Mouse (Mus musculus): Measurements from ENCODE around the gene Gpr174. TPM values are rescaled to one million over a fixed set of nuclear protein-coding genes. Genes with fewer than 3 reads are reported as not detected.

Gpr174 gene
- polyA plus RNA-seq (2014; fragmentation: Illumina TruSeq; extraction: RNeasy Lipid Tissue Mini Kit (QIAGEN cat#74804); ENCODE audit: low read depth, low replicate concordance): not detected

GRCm38 (mm10) chrX:107255486-107256227 lies at the start of gene Gpr174:
Gene Gpr174, plus strand, starts transcription at chrX:107255878.

Other genes with a start within 250 kb of the Gpr174 start
- gene P2ry10, start 167.4 kb upstream of the Gpr174 start, polyA plus RNA-seq (2014; fragmentation: Illumina TruSeq; extraction: RNeasy Lipid Tissue Mini Kit (QIAGEN cat#74804); ENCODE audit: low read depth, low replicate concordance): not detected
- 0.60 TPM for gene P2ry10b, start 107.0 kb upstream of the Gpr174 start, polyA plus RNA-seq (2014; fragmentation: Illumina TruSeq; extraction: RNeasy Lipid Tissue Mini Kit (QIAGEN cat#74804); ENCODE audit: low read depth, low replicate concordance)
- gene Itm2a, start 147.5 kb downstream of the Gpr174 start, polyA plus RNA-seq (2014; fragmentation: Illumina TruSeq; extraction: RNeasy Lipid Tissue Mini Kit (QIAGEN cat#74804); ENCODE audit: low read depth, low replicate concordance): 19.1 TPM